Mouse (Mus musculus) layer of hippocampus, adult 8-10 months (tissue): ENCODE data around the gene Hcn1. TPM values are rescaled to one million over a fixed set of nuclear protein-coding genes. Genes with fewer than 3 reads are reported as not detected.
"Not testable (repeated sequence)": the region's sequence is repeated elsewhere in the genome, so short reads cannot be mapped to it uniquely, and the experiment has no call there.

Experiments
- DNase-seq, 2 experiments: peaks; one replicate each; pipeline ENCODE4 v3.0.0; 2022; ENCODE audit warnings: low spot score in 2 of 2
- total RNA-seq, 4 experiments: library from RNA; stranded (reverse); gene quantifications; 2 replicates each; pipeline ENCODE4 v1.2.4; 2022

The Hcn1 gene
- total RNA-seq, 4 experiments from 2014 or later, result 37.4 to 46.8 (median 41.7) TPM

DNA sequence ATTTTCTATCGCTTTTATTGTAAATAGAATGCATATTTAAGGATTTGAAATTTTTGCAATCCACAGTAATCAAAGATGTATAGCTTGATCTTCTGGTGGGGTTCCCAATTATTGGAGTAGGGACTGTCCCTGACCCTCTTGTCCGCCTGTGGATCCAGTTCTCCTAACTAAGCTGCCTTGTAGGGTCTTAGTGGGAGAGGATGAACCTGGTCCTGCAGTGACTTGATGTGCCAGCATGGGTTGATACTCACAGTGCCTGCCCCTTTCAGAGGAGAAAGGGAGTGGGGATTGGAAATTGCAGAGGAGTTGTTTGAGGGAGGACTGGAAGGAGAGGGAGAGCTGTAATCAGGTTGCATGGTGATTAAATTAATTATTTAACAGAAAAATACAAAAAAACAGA, 398.4 kb downstream of the Hcn1 start:
- no peak for DNase-seq

DNA sequence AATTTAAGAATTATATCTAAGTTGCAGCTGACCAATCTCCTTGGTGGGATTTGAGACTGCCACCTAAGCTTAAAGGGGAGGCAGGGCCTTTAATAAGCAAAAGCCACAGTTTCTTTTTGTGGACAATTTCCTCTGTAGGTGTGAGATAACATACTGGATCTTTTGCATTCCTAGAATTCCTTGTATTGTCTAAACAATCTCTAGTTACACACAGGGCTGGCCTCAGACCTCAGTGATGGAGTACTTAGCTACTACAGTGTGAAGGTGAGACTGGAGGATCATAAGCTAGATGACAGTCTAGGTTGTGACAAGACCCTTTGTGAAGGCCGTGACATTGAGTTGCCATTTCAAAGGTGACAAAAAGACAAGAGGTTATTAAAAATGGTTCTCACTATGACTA, 419.1 kb downstream of the Hcn1 start:
- no peak for DNase-seq

DNA sequence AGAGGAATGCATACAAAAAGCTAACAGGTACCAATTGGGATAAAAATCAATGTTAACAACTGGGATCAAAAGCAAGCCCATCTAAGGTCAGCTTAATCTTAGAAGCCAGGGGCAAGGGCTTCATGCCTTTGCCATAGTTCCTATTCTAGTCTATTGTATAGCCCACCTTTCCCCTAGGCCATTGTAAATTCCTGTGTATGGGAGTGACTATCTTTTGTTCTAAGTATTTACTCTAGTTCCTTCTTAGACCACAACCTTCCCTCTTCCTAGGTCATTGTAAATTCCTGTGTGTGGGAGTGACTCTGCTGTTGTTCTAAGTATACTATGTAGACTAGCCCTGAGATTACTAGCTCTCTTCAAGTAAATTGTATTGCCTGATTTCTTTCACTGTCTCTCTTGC, 420.8 kb downstream of the Hcn1 start:
- DNase-seq, result not testable (repeated sequence)

DNA sequence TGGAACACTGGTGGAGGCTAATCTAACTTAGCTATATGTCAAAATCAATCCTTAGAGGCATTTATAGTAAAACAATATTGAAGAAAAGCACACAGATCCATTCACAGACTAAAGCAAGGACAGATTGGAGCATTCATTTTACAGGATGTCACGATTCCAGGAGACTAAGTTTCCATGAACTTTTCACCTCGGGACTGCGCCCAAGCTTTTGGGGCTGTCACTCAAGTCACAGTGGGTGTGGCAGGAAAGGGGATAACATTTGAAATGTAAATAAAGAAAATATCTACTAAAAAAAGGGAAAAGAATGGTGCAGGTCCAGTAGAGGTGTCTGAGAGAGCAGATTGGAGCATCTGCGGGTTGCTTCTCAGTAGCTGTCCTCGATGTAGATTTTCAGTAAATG, 421.3 kb downstream of the Hcn1 start:
- DNase-seq, result no peak

DNA sequence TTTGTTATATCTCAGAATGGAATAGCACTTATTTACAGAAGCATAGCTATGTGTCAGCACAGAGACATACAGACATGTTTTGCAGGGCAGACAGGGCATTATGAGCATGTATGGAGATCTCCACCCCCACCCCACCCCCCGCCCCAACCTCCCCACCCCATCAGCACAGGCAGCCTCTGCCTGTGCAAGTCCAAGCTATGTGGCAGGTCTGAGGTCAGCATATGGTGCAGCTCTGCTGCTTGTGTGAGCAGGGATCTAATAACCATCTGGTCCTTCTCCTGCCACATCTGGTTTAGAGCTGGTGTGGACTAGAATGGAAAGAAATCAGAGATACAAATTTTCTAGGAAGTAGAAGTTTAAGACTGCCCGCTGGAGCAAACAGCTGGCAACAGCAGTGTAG, 424.4 kb downstream of the Hcn1 start:
- DNase-seq, result no peak

GRCm38 (mm10) chr13:118027868-118028267, 425.7 kb downstream of the Hcn1 start:
- DNase-seq, result no peak

- DNase-seq, result no peak
These were observed 426.5 kb downstream of the Hcn1 start for GRCm38 (mm10) chr13:118028662-118029061.

GRCm38 (mm10) chr13:118029579-118029978, 427.5 kb downstream of the Hcn1 start:
- no peak for DNase-seq

DNA sequence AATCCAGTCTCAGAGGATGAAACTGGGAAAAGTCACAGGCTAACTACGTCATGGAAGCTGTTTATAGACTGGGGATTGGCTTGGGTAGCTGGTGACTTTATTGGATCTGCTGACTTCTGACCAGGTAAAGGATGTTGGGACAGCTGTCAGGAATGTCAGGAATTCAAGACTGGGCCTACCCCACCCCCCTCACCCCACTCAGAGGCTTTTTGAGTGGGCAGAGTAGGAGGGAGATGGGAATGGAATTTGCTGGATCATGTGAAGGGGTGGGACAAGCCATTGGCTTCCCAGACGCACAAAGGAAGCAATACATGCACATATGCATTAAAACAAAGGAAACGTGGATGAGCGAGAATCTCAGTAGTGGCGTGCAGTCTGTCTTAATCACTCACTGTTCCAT, 433.5 kb downstream of the Hcn1 start:
- no peak for DNase-seq
